Mouse (Mus musculus): Measurements from ENCODE around the gene Vgf.

Gene Vgf

GRCm38 (mm10) chr5:137026092-137026491, at the start of gene Vgf:
TSS of gene Vgf (plus strand) at chr5:137026392.
- no peak for DNase-seq

- DNase-seq = no peak
These were observed 48.4 kb upstream of the Vgf start for GRCm38 (mm10) chr5:136977769-136978168.

GRCm38 (mm10) chr5:136979762-136980161, 46.4 kb upstream of the Vgf start:
- DNase-seq = no peak

- no peak for DNase-seq
These were observed 45.2 kb upstream of the Vgf start for GRCm38 (mm10) chr5:136980974-136981373.

- DNase-seq = peak; percentile 71 to 86
These were observed 43.8 kb upstream of the Vgf start for GRCm38 (mm10) chr5:136982338-136982930.

GRCm38 (mm10) chr5:136984828-136985227, 41.4 kb upstream of the Vgf start:
- DNase-seq = no peak

GRCm38 (mm10) chr5:136986695-136987137, 39.5 kb upstream of the Vgf start, which contains the start of gene Plod3:
TSS of gene Plod3 (plus strand) at chr5:136987019.
- peak; percentile 97 to 98 for DNase-seq

GRCm38 (mm10) chr5:136987138-136987933, 38.9 kb upstream of the Vgf start:
- DNase-seq = peak; percentile 74 to 83

- no peak for DNase-seq
These were observed 38.3 kb upstream of the Vgf start, which contains the start of gene Znhit1 for GRCm38 (mm10) chr5:136987934-136988271. TSS of gene Znhit1 (minus strand) at chr5:136988021.

GRCm38 (mm10) chr5:136988420-136988819, 37.8 kb upstream of the Vgf start:
- DNase-seq = peak; percentile 33 to 49

- DNase-seq = no peak
These were observed 36.4 kb upstream of the Vgf start for GRCm38 (mm10) chr5:136989801-136990200.

GRCm38 (mm10) chr5:136999449-136999848, 26.7 kb upstream of the Vgf start:
- no peak for DNase-seq

GRCm38 (mm10) chr5:137000612-137001011, 25.6 kb upstream of the Vgf start:
- DNase-seq = no peak

- no peak for DNase-seq
These were observed 18.9 kb upstream of the Vgf start for GRCm38 (mm10) chr5:137007276-137007675.

GRCm38 (mm10) chr5:137009988-137010387, 16.2 kb upstream of the Vgf start:
- peak; percentile 77 to 89 for DNase-seq

- DNase-seq = no peak
These were observed 13.7 kb upstream of the Vgf start for GRCm38 (mm10) chr5:137012401-137012950.

GRCm38 (mm10) chr5:137015913-137016312, 10.3 kb upstream of the Vgf start:
- no peak for DNase-seq

GRCm38 (mm10) chr5:137024318-137024717, 1.9 kb upstream of the Vgf start:
- no peak for DNase-seq

GRCm38 (mm10) chr5:137025132-137025531, 1.1 kb upstream of the Vgf start:
- DNase-seq = peak; percentile 93 to 97

- DNase-seq = peak; percentile 35 to 57
These were observed 2.5 kb downstream of the Vgf start for GRCm38 (mm10) chr5:137028561-137029272.

GRCm38 (mm10) chr5:137029273-137029585, 3.0 kb downstream of the Vgf start:
- peak in 1 of 2 experiments; percentile 51 for DNase-seq

- peak; percentile 99 for DNase-seq
These were observed 3.6 kb downstream of the Vgf start for GRCm38 (mm10) chr5:137029643-137030415.

GRCm38 (mm10) chr5:137030416-137030810, 4.2 kb downstream of the Vgf start:
- DNase-seq = no peak
